Mouse (Mus musculus) lung, adult 2 months (tissue): ENCODE results near the gene Tsga10ip.

Source experiments
- CTCF ChIP-seq: fragments of 200-500 bp; IDR thresholded peaks from 2 replicates; pipeline ENCODE4 v1.5.1; 2011; ENCODE audit warnings: mild to moderate bottlenecking, low read length, control low read depth; ENCODE audit not compliant: insufficient read depth
- POLR2A ChIP-seq: fragments of 200-500 bp; IDR thresholded peaks from 2 replicates; pipeline ENCODE4 v1.6.1; 2011; ENCODE audit warnings: low read depth, mild to moderate bottlenecking, control low read depth, low read length, borderline replicate concordance; ENCODE audit errors: extremely low read depth

DNA sequence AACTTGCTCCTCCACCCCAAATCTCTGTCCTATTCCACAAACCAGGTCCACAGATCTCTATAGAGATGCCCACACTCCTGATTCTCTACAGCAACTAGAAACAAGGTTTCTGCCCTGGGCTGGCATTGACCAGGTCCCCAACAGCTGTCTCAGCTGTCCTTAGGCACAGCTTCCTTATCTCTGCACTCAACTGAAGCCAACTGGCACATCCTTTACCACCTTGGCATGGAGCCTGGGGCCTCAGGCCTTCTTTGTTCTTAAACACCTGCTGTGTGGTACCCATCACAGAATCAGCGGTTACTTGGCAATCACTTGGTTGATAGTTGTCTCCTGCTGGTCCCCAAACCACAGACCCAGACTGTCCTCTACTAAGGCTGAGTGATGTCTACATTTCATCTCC, 28.1 kb upstream of the Tsga10ip start:
- no peak for TF ChIP-seq POLR2A
- TF ChIP-seq CTCF = no peak
